Mouse (Mus musculus) lung, postnatal 0 days (tissue): ENCODE results near the gene Trim40.

ENCODE experiments used
- CTCF ChIP-seq: IDR thresholded peaks from 2 replicates; pipeline ENCODE4 v1.5.1; 2016; ENCODE audit warnings: antibody characterized with exemption, mild to moderate bottlenecking
- EP300 ChIP-seq: IDR thresholded peaks from 2 replicates; pipeline ENCODE4 v1.6.1; 2016; ENCODE audit warnings: antibody characterized with exemption, mild to moderate bottlenecking, control low read depth

DNA sequence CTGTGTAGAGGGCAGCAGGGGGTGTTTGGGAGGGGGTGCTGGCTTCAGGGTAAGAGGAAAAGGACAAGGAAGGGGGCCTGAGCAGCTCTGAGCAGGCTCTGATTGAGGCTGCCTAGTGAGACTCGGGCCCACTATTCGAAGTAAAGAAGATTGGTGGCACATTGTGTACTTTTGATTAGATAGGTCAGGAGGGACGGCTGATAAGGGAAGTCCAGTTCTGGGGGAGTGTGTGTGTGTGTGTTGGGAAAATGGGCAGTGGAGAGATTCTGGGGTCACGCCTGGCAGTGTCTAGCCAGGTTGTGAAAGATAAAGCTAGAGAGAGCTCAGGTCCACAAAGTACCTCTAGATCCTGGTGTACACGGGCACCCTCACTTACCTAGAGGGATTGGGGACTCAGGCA is 38.3 kb downstream of the Trim40 start:
- TF ChIP-seq EP300 (no peak), CTCF (no peak)
